Mouse (Mus musculus) neural tube, embryonic 11.5 days (tissue): Measurements from ENCODE around the gene Hdgfl3. TPM values are rescaled to one million over a fixed set of nuclear protein-coding genes. Genes with fewer than 3 reads are reported as not detected.

Experiments used
- ATAC-seq: fragments of 200-750 bp; cut with Nextera tagmentation; 2 replicates; pipeline ENCODE4 v1.8.0; 2017; ENCODE audit warnings: moderate number of reproducible peaks, mild to moderate bottlenecking, moderate TSS enrichment, moderate library complexity; ENCODE audit not compliant: insufficient read depth, low FRiP score, low TSS enrichment
- DNase-seq: peaks from one replicate; pipeline ENCODE4 v3.0.0-alpha.2; 2015; ENCODE audit warnings: low spot score
- H3K27ac ChIP-seq: fragments of 300-500 bp; sonication (generic); 2 replicates; pipeline ENCODE4 v1.5.1; 2014; ENCODE audit warnings: low read depth, mild to moderate bottlenecking, low read length
- H3K27me3 ChIP-seq: fragments of 300-500 bp; sonication (generic); 2 replicates; pipeline ENCODE4 v1.6.1; 2014; ENCODE audit warnings: mild to moderate bottlenecking, low read length, mixed read lengths; ENCODE audit not compliant: control insufficient read depth, insufficient read depth
- H3K36me3 ChIP-seq: fragments of 300-500 bp; sonication (generic); 2 replicates; pipeline ENCODE4 v1.6.1; 2014; ENCODE audit warnings: mild to moderate bottlenecking, low read length, moderate library complexity, mixed read lengths; ENCODE audit not compliant: control insufficient read depth, insufficient read depth
- H3K4me1 ChIP-seq: fragments of 300-500 bp; sonication (generic); 2 replicates; pipeline ENCODE4 v1.6.1; 2014; ENCODE audit warnings: low read length, mixed read lengths; ENCODE audit not compliant: control insufficient read depth, insufficient read depth
- H3K4me2 ChIP-seq: fragments of 300-500 bp; sonication (generic); 2 replicates; pipeline ENCODE4 v1.6.1; 2014; ENCODE audit warnings: low read depth, mild to moderate bottlenecking, moderate library complexity
- H3K4me3 ChIP-seq: fragments of 300-500 bp; sonication (generic); 2 replicates; pipeline ENCODE4 v1.5.1; 2014; ENCODE audit warnings: low read depth, low read length
- H3K9ac ChIP-seq: fragments of 300-500 bp; sonication (generic); 2 replicates; pipeline ENCODE4 v1.6.1; 2014; ENCODE audit warnings: mild to moderate bottlenecking, low read length
- H3K9me3 ChIP-seq: fragments of 300-500 bp; sonication (generic); 2 replicates; pipeline ENCODE4 v1.6.1; 2016; ENCODE audit warnings: low read length; ENCODE audit not compliant: control insufficient read depth
- WGBS: fragments of 180-500 bp; shearing (Covaris S2); extraction: QIAGEN DNeasy Blood & Tissue Kit; methylation state at CpG from one replicate; pipeline ENCODE4 v1.1.7; 2014; 5-methylcytosine and 5-hydroxymethylcytosine counted together
- polyA plus RNA-seq: library from polyadenylated mRNA; unstranded; fragments of >200 nt; fragmentation: Nextera tagmentation; extraction: Ambion mirVana; gene quantifications from 2 replicates; pipeline ENCODE4 v1.2.1, GENCODE M21; 2014

Gene Hdgfl3
- polyA plus RNA-seq, 1 experiment from 2014 or later, result 40.3 TPM

- no peaks in the 10 kb centered on the region for H3K36me3 ChIP-seq
- H3K27me3 ChIP-seq, result no peaks in the 10 kb centered on the region
- no peak for DNase-seq
- no peak overlapping the region for H3K4me2 ChIP-seq
- no peak overlapping the region for H3K27ac ChIP-seq
- H3K4me1 ChIP-seq, result no peaks in the 10 kb centered on the region
- 87% methylated on average over 8 of the region's 8 CpGs for WGBS
- no peak for ATAC-seq
- H3K4me3 ChIP-seq, result no peak overlapping the region
- H3K9ac ChIP-seq, result no peak overlapping the region
- no peaks in the 10 kb centered on the region for H3K9me3 ChIP-seq
Measured at GRCm38 (mm10) chr7:81846008-81846407, 88.3 kb downstream of the Hdgfl3 start.

- DNase-seq (no peak), ATAC-seq (no peak)
- Histone ChIP-seq H3K36me3 (no peaks in the 10 kb centered on the region), H3K4me3 (no peak overlapping the region), H3K27me3 (no peaks in the 10 kb centered on the region), H3K9ac (no peak overlapping the region), H3K9me3 (no peaks in the 10 kb centered on the region), H3K27ac (no peak overlapping the region), H3K4me1 (no peaks in the 10 kb centered on the region), H3K4me2 (no peak overlapping the region)
- WGBS, result 85% methylated on average over 3 of the region's 3 CpGs
Measured at GRCm38 (mm10) chr7:81845313-81845712, 89.0 kb downstream of the Hdgfl3 start.

DNA sequence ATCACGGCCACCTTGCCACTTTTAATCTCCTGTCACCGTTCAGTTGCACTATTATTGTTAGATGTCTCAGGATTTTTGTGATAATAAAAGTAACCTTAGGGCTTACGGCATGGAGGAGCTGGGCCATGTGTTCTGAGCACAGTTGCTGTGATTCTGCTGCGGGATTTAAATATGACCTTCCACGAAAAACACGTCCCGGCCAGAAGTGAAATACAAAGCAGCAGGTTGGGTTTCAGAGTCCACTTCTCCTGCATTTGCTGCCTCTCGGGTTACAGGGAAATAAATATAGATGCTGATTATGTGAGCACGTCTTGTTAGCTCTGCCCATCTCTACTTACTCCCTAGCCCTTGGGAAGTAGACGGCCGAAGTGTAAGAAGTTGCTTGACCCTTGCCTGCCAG, 89.5 kb downstream of the Hdgfl3 start:
- Histone ChIP-seq H3K4me2 (no peak overlapping the region), H3K4me3 (no peak overlapping the region), H3K9me3 (no peaks in the 10 kb centered on the region), H3K4me1 (no peaks in the 10 kb centered on the region), H3K36me3 (no peaks in the 10 kb centered on the region), H3K27ac (no peak overlapping the region), H3K9ac (no peak overlapping the region), H3K27me3 (no peaks in the 10 kb centered on the region)
- ATAC-seq, result no peak
- 83% methylated on average over 11 of the region's 11 CpGs for WGBS
- DNase-seq, result no peak

DNA sequence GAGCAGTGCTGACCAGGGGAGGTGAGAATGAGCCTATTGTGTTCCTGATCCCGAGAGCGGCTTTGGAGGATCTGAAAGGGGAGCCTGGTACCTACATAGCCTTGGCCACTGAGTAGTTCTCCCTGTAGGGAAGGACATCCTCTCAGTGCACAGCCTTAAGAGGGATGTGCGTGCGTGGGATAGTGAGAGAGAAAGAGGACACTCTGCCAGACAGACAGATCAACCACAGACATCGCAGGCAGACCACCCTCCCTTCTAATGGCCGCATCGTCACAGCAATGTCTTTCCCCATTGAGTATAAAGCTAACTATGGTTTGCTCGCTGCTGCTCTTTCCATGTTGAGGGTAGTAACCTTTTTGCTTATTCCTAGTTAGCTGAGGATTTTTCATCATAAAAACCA, 90.4 kb downstream of the Hdgfl3 start:
- H3K27me3 ChIP-seq, result no peaks in the 10 kb centered on the region
- no peak overlapping the region for H3K27ac ChIP-seq
- no peak for DNase-seq
- no peak overlapping the region for H3K4me3 ChIP-seq
- H3K36me3 ChIP-seq, result no peaks in the 10 kb centered on the region
- no peaks in the 10 kb centered on the region for H3K9me3 ChIP-seq
- H3K9ac ChIP-seq, result no peak overlapping the region
- no peak for ATAC-seq
- H3K4me2 ChIP-seq, result no peak overlapping the region
- H3K4me1 ChIP-seq, result no peaks in the 10 kb centered on the region
- WGBS, result 80% methylated on average over 8 of the region's 8 CpGs

- Histone ChIP-seq H3K9me3 (no peaks in the 10 kb centered on the region), H3K4me3 (no peak overlapping the region), H3K27me3 (no peaks in the 10 kb centered on the region), H3K4me1 (no peaks in the 10 kb centered on the region), H3K36me3 (no peaks in the 10 kb centered on the region), H3K9ac (no peak overlapping the region), H3K4me2 (no peak overlapping the region), H3K27ac (no peak overlapping the region)
- DNase-seq (no peak), ATAC-seq (no peak)
- WGBS, result 76% methylated on average over 1 of the region's 1 CpGs
Measured at GRCm38 (mm10) chr7:81842998-81843397, 91.3 kb downstream of the Hdgfl3 start.

DNA sequence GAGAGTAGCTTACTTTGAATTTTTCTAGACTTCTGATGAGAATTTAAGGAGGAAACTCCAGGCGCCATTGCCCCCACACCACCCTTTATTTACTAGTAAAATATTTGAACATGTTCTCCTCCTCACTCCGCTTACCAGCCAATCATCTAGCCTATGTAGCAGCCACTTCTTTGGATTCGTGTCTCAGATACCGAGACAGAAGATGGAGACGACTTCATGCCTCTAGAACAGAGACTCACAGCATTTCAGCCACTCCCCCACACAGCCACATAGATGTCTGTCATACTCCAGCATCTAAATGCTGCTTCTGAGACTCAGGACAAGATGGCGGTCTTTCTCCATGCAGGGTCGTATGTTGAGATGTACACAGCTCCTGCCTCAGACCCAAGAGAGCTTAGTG, 92.1 kb downstream of the Hdgfl3 start:
- WGBS, result 89% methylated on average over 7 of the region's 7 CpGs
- Histone ChIP-seq H3K9ac (no peak overlapping the region), H3K36me3 (no peaks in the 10 kb centered on the region), H3K4me3 (no peak overlapping the region), H3K4me2 (no peak overlapping the region), H3K9me3 (no peaks in the 10 kb centered on the region), H3K27ac (no peak overlapping the region), H3K27me3 (no peaks in the 10 kb centered on the region), H3K4me1 (no peaks in the 10 kb centered on the region)
- DNase-seq (no peak), ATAC-seq (no peak)

GRCm38 (mm10) chr7:81841439-81841838, 92.8 kb downstream of the Hdgfl3 start:
- no peaks in the 10 kb centered on the region for H3K9me3 ChIP-seq
- no peaks in the 10 kb centered on the region for H3K27me3 ChIP-seq
- H3K4me2 ChIP-seq, result no peak overlapping the region
- H3K9ac ChIP-seq, result no peak overlapping the region
- no peaks in the 10 kb centered on the region for H3K4me1 ChIP-seq
- no peak overlapping the region for H3K4me3 ChIP-seq
- DNase-seq (no peak), ATAC-seq (no peak)
- WGBS, result 89% methylated on average over 6 of the region's 6 CpGs
- no peak overlapping the region for H3K27ac ChIP-seq
- H3K36me3 ChIP-seq, result no peaks in the 10 kb centered on the region

- 69% methylated on average over 7 of the region's 7 CpGs for WGBS
- no peaks in the 10 kb centered on the region for H3K36me3 ChIP-seq
- H3K27me3 ChIP-seq, result no peaks in the 10 kb centered on the region
- ATAC-seq (no peak), DNase-seq (no peak)
- no peak overlapping the region for H3K9ac ChIP-seq
- H3K27ac ChIP-seq, result no peak overlapping the region
- H3K4me2 ChIP-seq, result no peak overlapping the region
- H3K4me1 ChIP-seq, result no peaks in the 10 kb centered on the region
- no peaks in the 10 kb centered on the region for H3K9me3 ChIP-seq
- no peak overlapping the region for H3K4me3 ChIP-seq
Measured at GRCm38 (mm10) chr7:81840661-81841181, 93.6 kb downstream of the Hdgfl3 start.

GRCm38 (mm10) chr7:81839746-81840145, 94.5 kb downstream of the Hdgfl3 start:
- WGBS, result 69% methylated on average over 6 of the region's 6 CpGs

More at GRCm38 (mm10) chr7:81839746-81840145, 94.5 kb downstream of the Hdgfl3 start:
- DNase-seq (no peak), ATAC-seq (no peak)
- Histone ChIP-seq H3K27ac (no peak overlapping the region), H3K4me2 (no peak overlapping the region), H3K4me3 (no peak overlapping the region), H3K36me3 (no peaks in the 10 kb centered on the region), H3K9ac (no peak overlapping the region), H3K27me3 (no peaks in the 10 kb centered on the region), H3K4me1 (no peaks in the 10 kb centered on the region), H3K9me3 (no peaks in the 10 kb centered on the region)
